Mouse (Mus musculus): Measurements from ENCODE around the gene March7. TPM values are rescaled to one million over a fixed set of nuclear protein-coding genes. Genes with fewer than 3 reads are reported as not detected.
A peak's percentile ranks its signal among the peaks of the same experiment; 100 is the strongest.

Gene March7
- polyA plus RNA-seq, 1 experiment from 2014 or later, result 53.5 TPM

DNA sequence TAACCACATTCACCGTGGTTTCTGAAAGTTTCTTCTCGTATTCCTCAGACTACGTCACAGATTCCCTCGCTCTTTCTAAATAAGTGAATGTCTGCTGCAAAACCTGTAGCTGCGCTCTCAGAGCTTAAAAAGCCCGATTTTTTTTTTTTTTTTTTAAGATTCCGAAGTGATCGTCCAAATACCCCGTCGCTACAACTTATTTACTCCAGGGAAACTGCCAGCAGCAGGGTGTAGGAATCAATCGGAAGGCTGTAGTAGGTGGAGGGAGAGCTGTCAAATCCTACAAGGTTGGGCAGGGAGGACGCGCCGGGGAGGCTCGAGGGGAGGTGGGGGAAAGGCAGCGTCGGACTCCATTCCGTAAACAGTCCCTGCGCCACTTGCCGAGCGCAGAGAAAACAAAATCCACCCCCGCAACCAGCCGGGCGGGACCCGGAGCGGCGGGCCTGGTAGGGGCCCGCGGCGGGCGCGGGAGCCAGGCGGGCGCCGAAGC lies 520 bp upstream of the March7 start:
- H3K27me3 ChIP-seq (replicated peaks; ENCODE audit: control insufficient read depth, insufficient read depth, low read length), result no peaks in the 10 kb centered on the region
- no peaks in the 10 kb centered on the region; the same call in 1 of the 2 replicates for H3K36me3 ChIP-seq (ENCODE audit: control insufficient read depth, insufficient read depth)
- H3K9me3 ChIP-seq (ENCODE audit: control insufficient read depth), result no peaks in the 10 kb centered on the region
- ATAC-seq, result peak; percentile 7; the same call in 1 of the 2 replicates
- H3K4me2 ChIP-seq (replicated peaks; ENCODE audit: low read depth), result peak overlapping the region; percentile 69
- TF ChIP-seq CTCF (IDR thresholded peaks at IDR 0.05; ENCODE audit: low read depth), result no peak
- H3K4me3 ChIP-seq (ENCODE audit: low read depth, low read length), result peak overlapping the region; percentile 94
- WGBS, result under 1% methylated on average over 29 of the region's 35 CpGs
- peak overlapping the region; percentile 99 for H3K9ac ChIP-seq (ENCODE audit: low read depth, low read length)
- H3K27ac ChIP-seq (ENCODE audit: low read depth, low read length), result peak overlapping the region; percentile 99
- H3K4me1 ChIP-seq (replicated peaks; ENCODE audit: control insufficient read depth, insufficient read depth, low read length), result peaks cover 5% of the 10 kb centered on the region

DNA sequence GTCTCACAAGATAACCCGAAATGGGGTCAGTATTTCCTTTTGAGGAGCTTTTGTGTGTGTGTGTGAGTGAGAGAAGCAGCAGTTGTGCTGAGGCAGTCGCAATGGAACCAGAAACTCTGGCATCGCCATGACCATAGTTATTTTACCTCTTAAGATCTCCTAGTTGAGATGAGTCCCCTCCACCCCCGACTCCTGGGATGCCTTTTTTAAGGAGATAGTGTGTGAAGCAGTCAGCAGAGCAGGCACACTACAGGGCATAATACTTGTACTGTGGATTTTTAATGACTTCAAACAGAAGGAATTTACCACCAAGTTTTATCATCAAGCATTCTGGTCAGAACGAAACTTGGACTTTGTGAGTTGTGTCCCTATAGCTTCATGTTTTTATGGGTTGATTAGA lies 1.1 kb downstream of the March7 start:
- Histone ChIP-seq H3K27me3 (replicated peaks; ENCODE audit: control insufficient read depth, insufficient read depth, low read length) (no peaks in the 10 kb centered on the region), H3K4me2 (replicated peaks; ENCODE audit: low read depth) (peak overlapping the region; percentile 69), H3K27ac (ENCODE audit: low read depth, low read length) (peak overlapping the region; percentile 99), H3K36me3 (ENCODE audit: control insufficient read depth, insufficient read depth) (no peaks in the 10 kb centered on the region), H3K4me1 (replicated peaks; ENCODE audit: control insufficient read depth, insufficient read depth, low read length) (peaks cover 5% of the 10 kb centered on the region), H3K9ac (ENCODE audit: low read depth, low read length) (peak overlapping the region; percentile 99), H3K9me3 (ENCODE audit: control insufficient read depth) (no peaks in the 10 kb centered on the region), H3K4me3 (ENCODE audit: low read depth, low read length) (peak overlapping the region; percentile 94)
- peak; percentile 49 for ATAC-seq
- TF ChIP-seq CTCF (IDR thresholded peaks at IDR 0.05; ENCODE audit: low read depth), result no peak
- 4% methylated on average over 5 of the region's 5 CpGs for WGBS

DNA sequence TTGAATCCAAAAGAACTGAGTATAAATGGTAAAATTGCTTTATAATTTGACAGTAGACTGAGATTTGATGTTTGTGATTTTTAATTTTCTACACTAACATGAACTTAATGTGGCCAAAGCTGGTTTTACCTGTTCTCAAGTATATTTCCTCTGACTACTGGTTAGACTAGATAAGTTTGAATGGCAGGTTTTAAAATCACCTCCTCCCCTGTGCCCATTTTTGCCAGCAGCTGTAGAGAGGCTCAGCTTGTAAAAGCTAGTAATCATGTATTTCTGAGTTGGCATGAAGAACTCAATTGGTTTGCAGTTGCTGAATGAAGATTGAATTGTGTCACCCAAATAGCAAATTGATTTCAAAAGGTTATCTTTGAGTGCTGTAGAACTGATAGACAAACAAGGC lies 2.8 kb downstream of the March7 start:
- no peak for TF ChIP-seq CTCF (IDR thresholded peaks at IDR 0.05; ENCODE audit: low read depth)
- Histone ChIP-seq H3K9ac (ENCODE audit: low read depth, low read length) (no peak overlapping the region), H3K4me3 (ENCODE audit: low read depth, low read length) (no peak overlapping the region), H3K4me1 (replicated peaks; ENCODE audit: control insufficient read depth, insufficient read depth, low read length) (peaks cover 9% of the 10 kb centered on the region), H3K27ac (ENCODE audit: low read depth, low read length) (no peak overlapping the region), H3K9me3 (ENCODE audit: control insufficient read depth) (no peaks in the 10 kb centered on the region), H3K4me2 (replicated peaks; ENCODE audit: low read depth) (no peak overlapping the region; the same call in 1 of the 2 replicates), H3K27me3 (replicated peaks; ENCODE audit: control insufficient read depth, insufficient read depth, low read length) (no peaks in the 10 kb centered on the region), H3K36me3 (ENCODE audit: control insufficient read depth, insufficient read depth) (peaks cover 3% of the 10 kb centered on the region; the same call in 1 of the 2 replicates)
- no peak for ATAC-seq

DNA sequence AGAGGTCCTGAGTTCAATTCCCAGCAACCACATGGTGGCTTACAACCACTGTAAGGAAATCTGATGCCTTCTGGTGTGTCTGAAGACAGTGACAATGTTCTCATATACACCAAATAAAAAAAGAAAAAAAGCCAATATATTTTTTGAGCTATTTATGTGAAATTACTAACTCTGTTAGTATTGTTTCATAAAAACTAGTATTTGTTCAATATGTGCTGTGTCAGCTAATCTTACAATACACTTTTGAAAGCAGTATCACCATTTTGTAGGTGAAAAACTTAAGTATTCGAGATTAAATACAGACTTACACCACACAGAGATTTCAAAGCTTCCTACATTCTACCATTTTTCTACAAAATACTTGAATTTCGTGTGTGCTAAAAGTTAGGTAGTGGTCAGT lies 5.0 kb downstream of the March7 start:
- Histone ChIP-seq H3K4me1 (replicated peaks; ENCODE audit: control insufficient read depth, insufficient read depth, low read length) (peaks cover 3% of the 10 kb centered on the region), H3K4me2 (replicated peaks; ENCODE audit: low read depth) (no peak overlapping the region), H3K36me3 (ENCODE audit: control insufficient read depth, insufficient read depth) (peaks cover 5% of the 10 kb centered on the region; the same call in 1 of the 2 replicates), H3K9me3 (ENCODE audit: control insufficient read depth) (no peaks in the 10 kb centered on the region), H3K4me3 (ENCODE audit: low read depth, low read length) (no peak overlapping the region), H3K9ac (ENCODE audit: low read depth, low read length) (no peak overlapping the region), H3K27ac (ENCODE audit: low read depth, low read length) (no peak overlapping the region), H3K27me3 (replicated peaks; ENCODE audit: control insufficient read depth, insufficient read depth, low read length) (no peaks in the 10 kb centered on the region)
- no peak for ATAC-seq
- TF ChIP-seq CTCF (IDR thresholded peaks at IDR 0.05; ENCODE audit: low read depth), result no peak
- WGBS, result 90% methylated on average over 2 of the region's 2 CpGs

DNA sequence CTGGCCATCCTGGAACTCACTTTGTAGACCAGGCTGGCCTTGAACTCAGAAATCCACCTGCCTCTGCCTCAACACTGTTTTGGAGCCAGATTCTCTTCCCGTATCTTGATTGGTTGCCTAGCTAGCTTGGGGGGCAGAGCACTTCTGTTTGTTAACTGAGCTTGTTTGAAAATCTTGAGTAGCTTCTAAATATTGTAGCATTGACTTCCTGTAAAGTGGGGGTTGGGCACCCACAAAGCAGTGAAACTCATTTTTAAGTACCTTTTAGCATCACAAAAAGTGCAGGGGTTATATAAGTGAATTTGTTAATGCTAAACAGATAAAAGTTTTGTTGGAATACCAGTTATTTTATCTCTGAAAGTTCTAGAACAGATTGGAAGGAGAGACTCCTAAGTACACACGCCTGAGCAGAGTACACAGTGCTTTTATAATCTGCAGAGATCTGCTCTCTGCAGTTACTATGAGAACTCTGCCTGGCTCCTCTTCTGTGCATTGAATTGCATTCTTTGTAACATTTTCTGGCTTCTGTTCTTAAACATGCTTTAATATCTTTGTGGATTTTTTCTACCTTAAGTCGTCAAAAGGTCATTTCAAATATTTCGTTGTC lies 7.0 kb downstream of the March7 start:
- TF ChIP-seq CTCF (IDR thresholded peaks at IDR 0.05; ENCODE audit: low read depth), result no peak
- H3K36me3 ChIP-seq (ENCODE audit: control insufficient read depth, insufficient read depth), result peaks cover 5% of the 10 kb centered on the region; the same call in 1 of the 2 replicates
- no peak for ATAC-seq
- no peaks in the 10 kb centered on the region for H3K27me3 ChIP-seq (replicated peaks; ENCODE audit: control insufficient read depth, insufficient read depth, low read length)
- no peak overlapping the region for H3K9ac ChIP-seq (ENCODE audit: low read depth, low read length)
- no peaks in the 10 kb centered on the region for H3K9me3 ChIP-seq (ENCODE audit: control insufficient read depth)
- H3K4me3 ChIP-seq (ENCODE audit: low read depth, low read length), result no peak overlapping the region
- no peak overlapping the region; the same call in 1 of the 2 replicates for H3K27ac ChIP-seq (ENCODE audit: low read depth, low read length)
- peaks cover 8% of the 10 kb centered on the region for H3K4me1 ChIP-seq (replicated peaks; ENCODE audit: control insufficient read depth, insufficient read depth, low read length)
- H3K4me2 ChIP-seq (replicated peaks; ENCODE audit: low read depth), result no peak overlapping the region
- 53% methylated on average over 4 of the region's 4 CpGs for WGBS

DNA sequence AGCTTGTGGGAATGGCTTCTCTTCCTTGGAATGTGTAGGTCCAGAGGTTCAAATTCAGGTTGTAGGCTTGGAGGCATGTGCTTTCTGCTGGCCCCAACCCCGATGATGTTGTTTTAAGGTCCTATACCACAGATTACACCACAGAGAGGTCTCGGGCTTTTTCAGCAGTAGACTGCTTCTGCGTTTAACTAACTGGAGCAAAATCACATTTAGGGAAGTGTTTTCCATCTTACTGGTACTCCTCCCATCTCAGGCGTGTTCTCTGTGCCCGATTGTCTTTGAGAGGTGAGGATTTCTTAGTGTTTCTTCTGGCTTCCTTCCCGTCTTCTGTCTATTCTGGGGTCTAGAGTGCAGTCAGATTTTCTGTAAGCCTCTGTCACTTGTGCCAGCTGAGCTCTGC lies 7.9 kb downstream of the March7 start:
- no peak for ATAC-seq
- Histone ChIP-seq H3K27me3 (replicated peaks; ENCODE audit: control insufficient read depth, insufficient read depth, low read length) (no peaks in the 10 kb centered on the region), H3K9me3 (ENCODE audit: control insufficient read depth) (no peaks in the 10 kb centered on the region), H3K36me3 (ENCODE audit: control insufficient read depth, insufficient read depth) (peaks cover 5% of the 10 kb centered on the region; the same call in 1 of the 2 replicates), H3K27ac (ENCODE audit: low read depth, low read length) (no peak overlapping the region), H3K9ac (ENCODE audit: low read depth, low read length) (no peak overlapping the region), H3K4me2 (replicated peaks; ENCODE audit: low read depth) (no peak overlapping the region), H3K4me3 (ENCODE audit: low read depth, low read length) (no peak overlapping the region), H3K4me1 (replicated peaks; ENCODE audit: control insufficient read depth, insufficient read depth, low read length) (peaks cover 8% of the 10 kb centered on the region; the same call in 1 of the 2 replicates)
- no peak for TF ChIP-seq CTCF (IDR thresholded peaks at IDR 0.05; ENCODE audit: low read depth)
- WGBS, result 76% methylated on average over 6 of the region's 6 CpGs

All from intestine, postnatal 0 days (tissue).